22 mouse cellular contexts compared by ENCODE assay signal in the genomic region with DNA sequence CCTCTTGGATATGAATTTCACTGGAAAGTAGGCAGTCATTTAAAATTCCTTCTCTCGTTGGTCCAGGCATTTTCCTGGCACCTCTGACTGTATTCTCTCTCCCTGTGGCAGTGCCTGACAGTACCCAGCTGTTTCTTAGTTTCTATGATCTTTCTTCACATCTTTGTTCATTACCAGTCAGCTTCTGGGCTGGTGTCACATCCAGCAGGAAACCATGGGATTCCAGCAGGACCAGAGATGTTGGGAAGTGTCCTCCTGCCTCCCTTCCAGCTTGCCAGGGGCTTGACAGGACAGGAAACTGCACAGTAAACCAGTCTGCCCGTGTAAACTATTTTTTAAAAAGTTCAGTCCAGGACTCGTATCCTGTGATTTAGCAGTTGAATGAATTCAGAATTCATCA. TPM values are rescaled to one million over a fixed set of nuclear protein-coding genes. Genes with fewer than 3 reads are reported as not detected.
DNase-seq lines count a peak whose midpoint lies in the region; ATAC-seq and TF ChIP-seq lines count a peak whose summit lies in the region.
"Had no signal": no experiment of that assay in that cellular context is flagged by ENCODE, and none has a peak within 500 bp of the region (broad histone marks: within the 10 kb centered on the region; RNA-seq: fewer than 3 reads in every experiment).

No protein-coding gene starts in this region.

- WGBS in lung, adult 2 months = 37% methylated on average over 3 of the region's 3 CpGs
- WGBS in lung, postnatal 0 days = 32% methylated on average over 3 of the region's 3 CpGs

- no peak overlapping the region for H3K4me3 ChIP-seq in lung, adult 2 months (replicated peaks; ENCODE audit: extremely low read depth, low read depth, low read length)
- H3K4me3 ChIP-seq in lung, postnatal 0 days (ENCODE audit: low read depth, low read length) = no peak overlapping the region
- H3K4me3 ChIP-seq: embryonic facial prominence, embryonic 13.5 days; forebrain, embryonic 12.5 days; heart, adult 2 months; hindbrain, embryonic 10.5 days had no signal

- no peak overlapping the region for H3K27ac ChIP-seq in lung, postnatal 0 days (ENCODE audit: low read length)
- H3K27ac ChIP-seq: embryonic facial prominence, embryonic 13.5 days; forebrain, embryonic 12.5 days; heart, adult 2 months; hindbrain, embryonic 10.5 days had no signal

- no peak overlapping the region for H3K4me2 ChIP-seq in lung, postnatal 0 days (replicated peaks; ENCODE audit: low read depth, low read length)
- H3K4me2 ChIP-seq: embryonic facial prominence, embryonic 13.5 days; forebrain, embryonic 12.5 days; heart, embryonic 11.5 days had no signal

- TF ChIP-seq EP300 in lung, postnatal 0 days (IDR thresholded peaks at IDR 0.05) = no peak

- no peak overlapping the region for H3K9ac ChIP-seq in lung, postnatal 0 days (replicated peaks; ENCODE audit: low read depth)
- H3K9ac ChIP-seq: embryonic facial prominence, embryonic 13.5 days; forebrain, embryonic 12.5 days had no signal

- TF ChIP-seq POLR2A in lung, adult 2 months (IDR thresholded peaks at IDR 0.05; ENCODE audit: borderline replicate concordance, extremely low read depth, low read depth, low read length) = no peak

- 0 out of 2 replicates have a peak, but pooled peaks cover 3% of the 10 kb centered on the region for H3K36me3 ChIP-seq in lung, postnatal 0 days (ENCODE audit: insufficient read depth, low read length)

- H3K27me3 ChIP-seq in lung, postnatal 0 days (replicated peaks; ENCODE audit: insufficient read depth, low read length) = no peaks in the 10 kb centered on the region
- H3K27me3 ChIP-seq: CH12.LX; embryonic facial prominence, embryonic 13.5 days; forebrain, embryonic 12.5 days; Patski had no signal

- ATAC-seq in lung, postnatal 0 days = peak; percentile 57
- ATAC-seq: activated CD4-positive, CD25-positive, alpha-beta regulatory T cell, adult 4 months; forebrain, embryonic 16.5 days; Patski had no signal

- TF ChIP-seq CTCF in lung, adult 2 months (IDR thresholded peaks at IDR 0.05; ENCODE audit: insufficient read depth, low read length) = no peak
- TF ChIP-seq CTCF in lung, postnatal 0 days (IDR thresholded peaks at IDR 0.05) = no peak

- peak; percentile 40 for DNase-seq in kidney, postnatal 10 days
- DNase-seq in kidney, adult 8-10 months = no peak
- DNase-seq in lung, adult 18-20 months = peak; percentile 34 to 59
- DNase-seq in lung, adult 2 months = no peak
- DNase-seq in lung, postnatal 0 days (ENCODE audit: low spot score) = peak; percentile 50
- DNase-seq in lung, postnatal 36 days = peak; percentile 69
- DNase-seq in testis, postnatal 10 days (ENCODE audit: low spot score) = no peak
- DNase-seq in urinary bladder, postnatal 25 days (ENCODE audit: low spot score) = no peak
- DNase-seq: adrenal gland, postnatal 25 days; cerebellum, adult 18-20 months; cerebellum, adult 9-11 months; cerebellum, postnatal 36 days; gastrocnemius, postnatal 14 days; heart, adult 2 months had no signal

- peaks cover 11% of the 10 kb centered on the region for H3K4me1 ChIP-seq in lung, adult 2 months (ENCODE audit: control insufficient read depth, insufficient read depth, low read length)
- no peaks in the 10 kb centered on the region for H3K4me1 ChIP-seq in lung, postnatal 0 days (ENCODE audit: insufficient read depth, low read depth, low read length)
- H3K4me1 ChIP-seq: embryonic facial prominence, embryonic 13.5 days; forebrain, embryonic 12.5 days; hindbrain, embryonic 10.5 days had no signal

- H3K9me3 ChIP-seq in lung, postnatal 0 days (ENCODE audit: low read length) = no peaks in the 10 kb centered on the region
- H3K9me3 ChIP-seq: embryonic facial prominence, embryonic 13.5 days; forebrain, embryonic 12.5 days; hindbrain, embryonic 10.5 days had no signal

RNA-seq across cellular contexts. Expression of gene Cyb5b, which starts 34.6 kb away (rescaled TPM):
- 68.7 and 97.9 TPM in 2 replicates for polyA plus RNA-seq in lung, adult 2 months (2012; rRNA removed)
- polyA plus RNA-seq in lung, postnatal 0 days (2015; fragmentation: Nextera tagmentation; extraction: Ambion mirVana) = 58.4 and 63.1 TPM in 2 replicates

Comparison
In these comparisons a context has a peak if more than half of its experiments do, and no peak if none do; other contexts are left out.
1. DNase-seq: peak in kidney, postnatal 10 days (single experiment), lung, adult 18-20 months (2 of 2), lung, postnatal 0 days (single experiment) and lung, postnatal 36 days (single experiment); none in kidney, adult 8-10 months (0 of 2), lung, adult 2 months (single experiment), testis, postnatal 10 days (single experiment) and urinary bladder, postnatal 25 days (single experiment).